Mouse (Mus musculus) liver, embryonic 16.5 days (tissue): Measurements from ENCODE around the gene Peg3. TPM values are rescaled to one million over a fixed set of nuclear protein-coding genes. Genes with fewer than 3 reads are reported as not detected.
"Not testable (repeated sequence)": the region's sequence is repeated elsewhere in the genome, so short reads cannot be mapped to it uniquely, and the experiment has no call there.

ENCODE experiments used
- ATAC-seq: fragments of 200-750 bp; cut with Nextera tagmentation; 2 replicates; pipeline ENCODE4 v1.8.0; 2017; ENCODE audit warnings: low read depth, mild to moderate bottlenecking, moderate number of reproducible peaks, moderate library complexity
- H3K27ac ChIP-seq: fragments of 300-500 bp; sonication (generic); 2 replicates; pipeline ENCODE4 v1.5.1; 2014; ENCODE audit warnings: mild to moderate bottlenecking, low read length
- H3K27me3 ChIP-seq: fragments of 300-500 bp; sonication (generic); 2 replicates; pipeline ENCODE4 v1.6.1; 2014; ENCODE audit warnings: low read depth, low read length, mixed read lengths; ENCODE audit not compliant: control insufficient read depth, insufficient read depth
- H3K36me3 ChIP-seq: fragments of 300-500 bp; sonication (generic); 2 replicates; pipeline ENCODE4 v1.6.1; 2014; ENCODE audit warnings: mild to moderate bottlenecking; ENCODE audit not compliant: control insufficient read depth, insufficient read depth
- H3K4me1 ChIP-seq: fragments of 300-500 bp; sonication (generic); 2 replicates; pipeline ENCODE4 v1.6.1; 2014; ENCODE audit warnings: low read depth, low read length, mixed read lengths; ENCODE audit not compliant: control insufficient read depth
- H3K4me2 ChIP-seq: fragments of 300-500 bp; sonication (generic); 2 replicates; pipeline ENCODE4 v1.6.1; 2014; ENCODE audit warnings: low read depth, low read length, mixed read lengths
- H3K4me3 ChIP-seq: fragments of 300-500 bp; sonication (generic); 2 replicates; pipeline ENCODE4 v1.5.1; 2014; ENCODE audit warnings: low read depth, mild to moderate bottlenecking, low read length
- H3K9ac ChIP-seq: fragments of 300-500 bp; sonication (generic); 2 replicates; pipeline ENCODE4 v1.6.1; 2014; ENCODE audit warnings: low read depth, low read length
- H3K9me3 ChIP-seq: fragments of 300-500 bp; sonication (generic); replicated peaks from 2 replicates; pipeline ENCODE4 v1.6.1; 2016; ENCODE audit warnings: low read length; ENCODE audit not compliant: control insufficient read depth
- WGBS: fragments of 180-500 bp; shearing (Covaris S2); extraction: QIAGEN DNeasy Blood & Tissue Kit; methylation state at CpG from one replicate; pipeline ENCODE4 v1.1.7; 2014; ENCODE audit not compliant: insufficient replicate concordance; 5-methylcytosine and 5-hydroxymethylcytosine counted together
- polyA plus RNA-seq: library from polyadenylated mRNA; unstranded; fragments of >200 nt; fragmentation: Nextera tagmentation; extraction: Ambion mirVana; gene quantifications from 2 replicates; pipeline ENCODE4 v1.2.1, GENCODE M21; 2015

The Peg3 gene
- 54.7 and 61.1 TPM in 2 replicates for polyA plus RNA-seq

DNA sequence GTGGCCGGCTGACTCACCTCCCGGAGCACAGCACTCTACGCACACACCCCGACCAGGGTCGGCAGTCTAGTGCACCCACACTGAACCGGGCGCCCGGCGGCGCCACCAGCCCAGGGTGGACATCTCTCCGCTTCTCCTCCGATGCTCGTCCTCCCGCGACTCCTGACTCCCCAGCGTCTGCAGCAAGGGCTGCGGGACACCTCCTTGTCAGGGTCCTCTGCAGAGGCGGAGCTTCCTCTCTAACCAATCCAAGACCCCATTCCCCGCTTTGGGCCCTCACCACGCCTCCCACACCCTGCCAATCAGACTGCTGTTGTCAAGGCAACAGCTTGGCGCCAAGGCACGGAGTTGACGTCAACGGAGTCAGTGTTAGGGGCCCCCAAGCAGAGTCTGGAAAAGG, at the start of gene Peg3, which contains the start of gene Usp29:
Peg3 (minus strand) TSS at position 191 of the 400 bp plus-strand sequence.
Usp29 (plus strand) TSS at position 338 of the 400 bp plus-strand sequence.
- Histone ChIP-seq H3K4me1 (no peaks in the 10 kb centered on the region), H3K9me3 (peaks cover 14% of the 10 kb centered on the region), H3K4me2 (peak within 1 kb of the TSS; percentile 50), H3K27me3 (peaks cover 3% of the 10 kb centered on the region; the same call in 1 of the 2 replicates), H3K27ac (peak within 1 kb of the TSS; percentile 70), H3K9ac (peak within 1 kb of the TSS; percentile 29), H3K36me3 (no peaks in the 10 kb centered on the region), H3K4me3 (peak within 1 kb of the TSS; percentile 58)
- WGBS, result 48% methylated on average over 24 of the region's 24 CpGs
- ATAC-seq, result peak; percentile 42

DNA sequence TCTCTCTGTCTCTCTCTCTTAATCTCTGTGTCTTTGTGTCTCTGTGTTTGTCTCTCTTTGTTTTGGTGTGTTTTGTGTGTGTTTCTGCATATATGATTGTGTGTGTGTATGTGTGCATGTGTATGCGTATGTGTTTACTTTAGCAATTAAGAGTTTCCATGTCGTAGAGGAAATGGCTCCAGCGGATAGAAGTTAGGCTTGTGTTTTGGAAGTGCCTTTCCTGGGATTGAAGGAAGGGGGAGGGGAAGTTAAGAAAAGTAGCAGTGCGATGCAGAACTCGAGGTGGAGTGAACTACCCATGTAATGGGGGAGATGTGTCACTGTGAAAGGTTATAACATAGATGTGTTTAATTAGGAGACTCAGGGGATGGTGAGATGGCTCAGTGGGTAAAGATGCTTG, 48.9 kb upstream of the Peg3 start:
- H3K27ac ChIP-seq, result no peak overlapping the region
- 44% methylated on average over 5 of the region's 5 CpGs for WGBS
- no peak for ATAC-seq

DNA sequence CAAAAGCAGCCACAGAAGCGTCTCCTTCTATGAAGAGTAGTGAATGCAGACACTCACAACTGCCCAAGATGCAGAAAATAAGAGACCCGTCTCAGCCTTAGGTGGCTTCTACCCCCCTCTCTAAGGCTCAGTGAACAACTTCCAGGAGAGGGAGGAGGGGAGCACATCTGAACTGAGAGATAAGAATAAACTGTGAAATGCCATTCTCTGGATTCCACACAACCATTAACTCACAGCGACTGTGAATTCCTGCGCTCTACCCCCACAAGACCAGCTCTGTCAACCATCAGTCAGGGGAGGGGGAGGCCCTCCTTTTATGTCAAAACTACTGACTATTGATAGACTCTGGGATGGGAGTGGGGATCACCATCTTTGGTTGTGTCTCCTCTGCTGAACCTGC, 47.5 kb upstream of the Peg3 start:
- no peak overlapping the region for H3K4me3 ChIP-seq
- H3K4me2 ChIP-seq, result no peak overlapping the region
- H3K9me3 ChIP-seq, result no peaks in the 10 kb centered on the region
- H3K27me3 ChIP-seq, result no peaks in the 10 kb centered on the region
- ATAC-seq, result no peak
- no peak overlapping the region; the same call in 1 of the 2 replicates for H3K27ac ChIP-seq
- H3K36me3 ChIP-seq, result no peaks in the 10 kb centered on the region
- no peaks in the 10 kb centered on the region; the same call in 1 of the 2 replicates for H3K4me1 ChIP-seq
- no peak overlapping the region for H3K9ac ChIP-seq
- 41% methylated on average over 4 of the region's 4 CpGs for WGBS

More for the DNA sequence above, 48.9 kb upstream of the Peg3 start:
- no peaks in the 10 kb centered on the region; the same call in 1 of the 2 replicates for H3K4me1 ChIP-seq
- no peaks in the 10 kb centered on the region for H3K9me3 ChIP-seq
- no peaks in the 10 kb centered on the region for H3K27me3 ChIP-seq
- no peak overlapping the region for H3K4me2 ChIP-seq
- no peak overlapping the region for H3K9ac ChIP-seq
- H3K4me3 ChIP-seq, result no peak overlapping the region
- no peaks in the 10 kb centered on the region for H3K36me3 ChIP-seq

DNA sequence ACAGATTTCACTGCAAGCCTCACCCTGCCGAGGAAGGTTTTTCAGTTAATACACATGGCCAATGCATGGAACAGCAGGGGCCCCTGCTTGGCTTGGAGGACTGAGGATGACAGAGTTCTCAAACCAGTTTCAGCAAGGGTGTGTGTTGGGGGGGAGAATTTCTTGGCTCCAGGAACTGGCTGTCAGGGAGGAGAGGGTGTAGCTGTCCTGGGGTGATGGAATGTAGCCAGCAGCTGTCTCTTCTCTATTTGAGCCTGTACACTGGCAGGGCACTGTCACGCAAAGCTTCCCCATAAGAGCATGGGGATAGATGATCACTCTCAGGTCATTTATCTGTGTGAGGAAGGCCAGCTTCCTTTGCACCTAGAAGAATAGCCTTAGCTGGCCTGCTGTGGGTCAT, 46.9 kb upstream of the Peg3 start:
- H3K4me2 ChIP-seq, result no peak overlapping the region
- H3K4me1 ChIP-seq, result no peaks in the 10 kb centered on the region; the same call in 1 of the 2 replicates
- WGBS, result 62% methylated on average over 2 of the region's 2 CpGs
- no peak overlapping the region; the same call in 1 of the 2 replicates for H3K27ac ChIP-seq
- no peak overlapping the region for H3K4me3 ChIP-seq
- no peaks in the 10 kb centered on the region for H3K36me3 ChIP-seq
- H3K27me3 ChIP-seq, result no peaks in the 10 kb centered on the region
- ATAC-seq, result no peak
- no peak overlapping the region for H3K9ac ChIP-seq
- H3K9me3 ChIP-seq, result no peaks in the 10 kb centered on the region

DNA sequence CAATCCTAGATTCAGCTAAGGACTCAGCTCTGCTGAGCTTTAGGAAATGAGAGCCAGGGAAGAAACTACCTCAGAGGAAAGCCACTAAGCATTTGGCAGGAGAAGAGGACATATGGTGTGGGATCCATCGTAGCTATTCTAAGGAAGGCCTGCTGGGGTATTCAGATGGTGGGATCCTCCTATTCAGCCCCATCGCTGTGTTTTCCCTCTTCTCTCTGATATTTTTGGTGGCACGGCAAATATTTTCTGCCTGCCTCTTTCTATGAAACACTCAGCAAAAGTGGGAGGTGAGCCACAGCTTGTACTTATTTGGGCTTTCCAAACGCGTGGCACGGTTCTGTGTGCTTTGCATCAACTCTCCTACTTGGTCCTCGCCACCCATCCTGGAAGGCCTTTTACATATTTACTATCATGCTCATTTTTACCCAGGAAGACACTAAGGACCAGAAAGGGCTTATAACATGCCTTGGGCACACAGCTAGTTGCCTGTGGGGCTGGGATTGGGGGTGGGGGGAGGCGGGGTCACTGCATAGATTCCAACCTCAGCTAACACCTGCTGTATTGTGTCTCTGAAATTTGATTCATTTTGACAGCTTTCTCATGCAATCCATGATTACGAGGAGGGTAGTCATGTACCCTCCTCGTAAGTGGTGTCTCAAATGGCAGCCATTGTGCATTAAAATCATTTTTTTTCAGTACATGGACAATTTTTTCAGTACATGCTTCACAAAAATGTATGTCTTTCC, 46.3 kb upstream of the Peg3 start:
- no peaks in the 10 kb centered on the region for H3K27me3 ChIP-seq
- no peaks in the 10 kb centered on the region; the same call in 1 of the 2 replicates for H3K4me1 ChIP-seq
- H3K4me2 ChIP-seq, result no peak overlapping the region
- no peaks in the 10 kb centered on the region for H3K36me3 ChIP-seq
- no peak overlapping the region for H3K4me3 ChIP-seq
- no peaks in the 10 kb centered on the region for H3K9me3 ChIP-seq
- H3K27ac ChIP-seq, result no peak overlapping the region
- WGBS, result 70% methylated on average over 10 of the region's 10 CpGs
- no peak for ATAC-seq
- no peak overlapping the region for H3K9ac ChIP-seq

DNA sequence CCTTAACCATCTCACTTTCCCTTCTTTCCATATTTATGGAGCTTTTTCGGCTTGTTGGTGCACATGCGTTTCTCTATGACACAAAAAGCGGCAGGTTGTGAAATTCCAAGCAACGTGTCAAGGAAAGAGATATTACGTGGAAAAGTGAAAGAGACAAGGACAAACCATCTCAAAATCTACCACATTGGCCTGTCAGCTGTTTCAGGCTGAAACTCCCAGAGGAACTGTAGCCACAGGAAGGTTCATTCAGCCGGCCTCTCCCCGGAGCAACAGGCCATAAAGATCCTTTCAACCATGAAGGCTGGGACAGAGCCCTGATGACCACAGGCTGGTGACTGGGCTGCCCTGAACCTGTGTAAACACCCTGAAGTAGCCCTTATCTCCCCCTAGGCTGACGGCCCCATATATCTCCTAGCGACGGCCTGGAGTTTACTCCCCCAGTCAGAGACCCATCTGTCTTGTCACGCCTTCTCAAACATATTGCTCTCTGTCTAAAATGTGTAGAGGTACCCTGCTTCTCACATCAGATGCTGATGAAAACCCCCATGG, 43.7 kb upstream of the Peg3 start:
- 56% methylated on average over 11 of the region's 11 CpGs for WGBS
- not testable (repeated sequence) for H3K36me3 ChIP-seq

DNA sequence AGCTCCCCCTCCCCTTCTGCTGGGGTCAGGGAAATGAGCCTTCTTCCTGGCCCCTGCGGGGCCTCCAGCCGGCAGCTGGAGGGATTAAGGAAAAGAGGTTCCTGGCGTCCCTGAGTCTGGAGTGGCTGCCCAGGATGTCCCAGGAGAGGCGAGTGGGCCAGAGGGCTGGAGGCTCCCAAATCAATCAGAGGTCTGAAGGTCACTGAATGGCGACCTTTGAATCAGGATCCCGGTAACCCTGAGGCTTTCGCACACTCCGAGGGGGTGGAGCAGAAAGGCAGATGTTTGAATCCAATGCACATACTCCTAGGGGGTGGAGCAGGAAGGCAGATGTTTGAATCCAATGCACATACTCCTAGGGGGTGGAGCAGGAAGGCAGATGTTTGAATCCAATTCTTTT, 40.1 kb upstream of the Peg3 start:
- H3K27me3 ChIP-seq, result no peaks in the 10 kb centered on the region
- no peaks in the 10 kb centered on the region for H3K9me3 ChIP-seq
- no peak overlapping the region for H3K4me2 ChIP-seq
- H3K36me3 ChIP-seq, result no peaks in the 10 kb centered on the region
- H3K9ac ChIP-seq, result no peak overlapping the region
- WGBS, result 13% methylated on average over 8 of the region's 8 CpGs
- no peaks in the 10 kb centered on the region; the same call in 1 of the 2 replicates for H3K4me1 ChIP-seq
- peak; percentile 90 for ATAC-seq
- no peak overlapping the region for H3K4me3 ChIP-seq
- peak overlapping the region; percentile 69 for H3K27ac ChIP-seq

More for the DNA sequence above, 43.7 kb upstream of the Peg3 start:
- not testable (repeated sequence) for H3K4me2 ChIP-seq, H3K4me3 ChIP-seq, H3K4me1 ChIP-seq, H3K9me3 ChIP-seq, H3K27ac ChIP-seq, H3K27me3 ChIP-seq, H3K9ac ChIP-seq, ATAC-seq

DNA sequence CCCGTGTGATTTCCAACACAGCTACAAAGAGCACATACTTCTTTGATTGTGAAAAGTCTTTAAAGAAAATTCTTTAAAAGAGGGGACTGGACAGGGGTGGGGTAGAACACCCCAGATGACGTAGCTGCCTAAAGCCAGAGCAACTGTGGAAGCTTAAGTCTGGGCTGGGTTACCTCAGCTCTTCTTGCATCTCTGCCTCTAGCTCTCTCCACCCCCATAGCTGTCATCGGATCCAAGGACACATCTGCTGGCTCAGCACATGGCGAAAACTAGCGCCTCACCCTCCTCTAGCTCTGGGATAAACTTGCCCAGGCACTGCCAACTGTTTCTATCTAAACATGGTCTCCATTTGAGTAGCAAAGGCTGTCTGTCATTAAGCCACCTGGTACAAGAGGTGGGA, 35.0 kb upstream of the Peg3 start:
- Histone ChIP-seq H3K9me3 (no peaks in the 10 kb centered on the region), H3K36me3 (no peaks in the 10 kb centered on the region), H3K4me3 (no peak overlapping the region), H3K27ac (no peak overlapping the region), H3K4me1 (no peaks in the 10 kb centered on the region), H3K4me2 (no peak overlapping the region), H3K27me3 (no peaks in the 10 kb centered on the region), H3K9ac (no peak overlapping the region)
- WGBS, result 57% methylated on average over 5 of the region's 5 CpGs
- ATAC-seq, result no peak

DNA sequence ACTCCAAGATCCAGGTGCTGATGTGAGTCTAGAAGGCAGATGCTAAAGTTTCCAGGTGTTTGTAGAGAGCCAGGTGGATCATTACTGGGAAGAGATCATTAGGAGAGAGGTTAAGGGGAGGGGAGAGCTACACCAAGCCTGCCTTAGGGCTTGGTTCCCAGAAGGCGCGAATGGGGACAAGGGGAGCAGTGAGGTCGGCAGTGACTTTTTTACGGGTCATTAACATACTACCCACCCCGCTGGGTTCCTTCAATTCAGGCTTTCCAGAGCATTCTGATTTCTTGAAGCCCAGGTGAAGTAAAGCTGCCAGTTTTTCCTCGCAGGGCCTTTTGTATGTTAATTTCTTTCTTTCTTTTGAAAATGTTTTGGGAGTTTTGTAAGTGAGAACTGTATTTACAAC, 29.9 kb upstream of the Peg3 start:
- no peak overlapping the region for H3K27ac ChIP-seq
- 57% methylated on average over 6 of the region's 6 CpGs for WGBS
- H3K4me2 ChIP-seq, result no peak overlapping the region
- no peak overlapping the region for H3K4me3 ChIP-seq
- ATAC-seq, result no peak
- H3K36me3 ChIP-seq, result no peaks in the 10 kb centered on the region
- no peaks in the 10 kb centered on the region for H3K9me3 ChIP-seq
- no peaks in the 10 kb centered on the region for H3K4me1 ChIP-seq
- H3K27me3 ChIP-seq, result no peaks in the 10 kb centered on the region
- H3K9ac ChIP-seq, result no peak overlapping the region
